Mouse (Mus musculus) neural tube, embryonic 13.5 days (tissue): Measurements from ENCODE around the gene Gmppa. TPM values are rescaled to one million over a fixed set of nuclear protein-coding genes. Genes with fewer than 3 reads are reported as not detected.

Experiments used
- ATAC-seq: fragments of 200-750 bp; cut with Nextera tagmentation; 2 replicates; pipeline ENCODE4 v1.8.0; 2017; ENCODE audit warnings: low read depth, mild to moderate bottlenecking, moderate TSS enrichment, moderate library complexity
- H3K27ac ChIP-seq: fragments of 300-500 bp; sonication (generic); replicated peaks from 2 replicates; pipeline ENCODE4 v1.5.1; 2015; ENCODE audit warnings: moderate library complexity, mild to moderate bottlenecking, inconsistent platforms
- H3K27me3 ChIP-seq: fragments of 300-500 bp; sonication (generic); 2 replicates; pipeline ENCODE4 v1.6.1; 2015; ENCODE audit warnings: mild to moderate bottlenecking, inconsistent platforms
- H3K36me3 ChIP-seq: fragments of 300-500 bp; sonication (generic); 2 replicates; pipeline ENCODE4 v1.6.1; 2015; ENCODE audit warnings: mild to moderate bottlenecking, inconsistent platforms
- H3K4me1 ChIP-seq: fragments of 300-500 bp; sonication (generic); replicated peaks from 2 replicates; pipeline ENCODE4 v1.6.1; 2015; ENCODE audit warnings: inconsistent platforms
- H3K4me2 ChIP-seq: fragments of 300-500 bp; sonication (generic); 2 replicates; pipeline ENCODE4 v1.6.1; 2015; ENCODE audit warnings: inconsistent platforms, mild to moderate bottlenecking, moderate library complexity
- H3K4me3 ChIP-seq: fragments of 300-500 bp; sonication (generic); 2 replicates; pipeline ENCODE4 v1.5.1; 2015; ENCODE audit warnings: mild to moderate bottlenecking, inconsistent platforms
- H3K9ac ChIP-seq: fragments of 300-500 bp; sonication (generic); 2 replicates; pipeline ENCODE4 v1.6.1; 2015; ENCODE audit warnings: moderate library complexity, mild to moderate bottlenecking, inconsistent platforms
- H3K9me3 ChIP-seq: fragments of 300-500 bp; sonication (generic); 2 replicates; pipeline ENCODE4 v1.6.1; 2016; ENCODE audit warnings: inconsistent platforms
- WGBS: fragments of 180-500 bp; shearing (Covaris S2); methylation state at CpG from one replicate; pipeline ENCODE4 v1.1.7; 2015; 5-methylcytosine and 5-hydroxymethylcytosine counted together
- polyA plus RNA-seq: library from polyadenylated mRNA; unstranded; fragments of >200 nt; fragmentation: Nextera tagmentation; extraction: Ambion mirVana; gene quantifications from 2 replicates; pipeline ENCODE4 v1.2.1, GENCODE M21; 2015

Gmppa gene
- polyA plus RNA-seq, 1 experiment from 2014 or later: 74.4 TPM

- Histone ChIP-seq H3K27ac (peak overlapping the region; percentile 92), H3K4me2 (peak overlapping the region; percentile 71), H3K9me3 (no peaks in the 10 kb centered on the region), H3K27me3 (peaks cover 36% of the 10 kb centered on the region), H3K9ac (peak overlapping the region; percentile 58), H3K36me3 (no peaks in the 10 kb centered on the region), H3K4me3 (0 out of 2 replicates have a peak overlapping the region, but pooled peaks have one; percentile 2), H3K4me1 (peaks cover 100% of the 10 kb centered on the region)
- no peak for ATAC-seq
- WGBS: 6% methylated on average over 10 of the region's 10 CpGs
These were observed 11.7 kb downstream of the Gmppa start for GRCm38 (mm10) chr1:75447265-75448051.

DNA sequence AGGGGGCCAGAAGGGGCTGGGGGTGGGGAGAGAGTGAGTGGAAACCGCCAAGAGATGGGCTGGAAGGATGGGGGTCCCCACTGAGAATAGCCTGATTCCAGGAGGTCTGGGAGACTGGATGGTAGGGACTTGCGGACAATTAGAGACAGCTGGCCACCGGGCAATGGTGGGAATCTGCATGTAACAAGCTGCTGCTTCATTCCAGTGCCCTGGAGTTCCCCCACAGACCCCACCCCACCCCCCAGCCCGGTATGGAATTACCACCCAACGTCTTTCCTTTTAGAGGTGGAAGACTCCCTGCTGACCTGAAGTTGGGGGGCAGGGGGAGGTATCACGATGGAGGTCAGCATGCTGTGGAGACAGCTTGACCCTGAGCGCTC, 12.3 kb downstream of the Gmppa start:
- H3K9ac ChIP-seq: peak overlapping the region; percentile 58
- peaks cover 100% of the 10 kb centered on the region for H3K4me1 ChIP-seq
- WGBS: 2% methylated on average over 7 of the region's 7 CpGs
- H3K9me3 ChIP-seq: no peaks in the 10 kb centered on the region
- peak overlapping the region; percentile 92 for H3K27ac ChIP-seq
- H3K4me3 ChIP-seq: peak overlapping the region; percentile 8; the same call in 1 of the 2 replicates
- no peak for ATAC-seq
- peak overlapping the region; percentile 71 for H3K4me2 ChIP-seq
- H3K27me3 ChIP-seq: peaks cover 38% of the 10 kb centered on the region
- no peaks in the 10 kb centered on the region for H3K36me3 ChIP-seq

DNA sequence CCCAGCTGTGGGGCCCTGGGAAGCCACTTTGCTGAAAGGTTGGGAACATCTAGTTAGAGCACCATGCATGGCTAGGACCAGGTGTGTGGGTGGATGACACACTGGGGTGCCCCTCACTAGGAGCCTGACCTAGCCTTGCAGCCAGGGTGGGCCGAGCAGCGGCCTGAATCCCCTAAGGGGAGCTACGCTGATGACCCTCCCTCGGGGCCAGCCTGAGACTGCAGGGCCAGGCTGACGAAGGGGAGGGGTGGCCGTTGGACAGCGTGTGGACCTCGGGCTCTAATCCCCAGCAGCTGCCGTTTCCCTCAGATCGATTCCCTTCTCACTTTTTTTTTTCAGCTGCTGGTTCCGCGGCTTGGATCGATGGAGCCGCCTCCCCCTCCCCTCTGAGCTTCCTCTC, 13.2 kb downstream of the Gmppa start:
- Histone ChIP-seq H3K4me2 (peak overlapping the region; percentile 71), H3K9me3 (no peaks in the 10 kb centered on the region), H3K4me3 (peak overlapping the region; percentile 44; the same call in 1 of the 2 replicates), H3K27ac (peak overlapping the region; percentile 64), H3K4me1 (peaks cover 99% of the 10 kb centered on the region), H3K27me3 (peaks cover 44% of the 10 kb centered on the region), H3K36me3 (no peaks in the 10 kb centered on the region), H3K9ac (peak overlapping the region; percentile 77)
- no peak for ATAC-seq
- 3% methylated on average over 14 of the region's 14 CpGs for WGBS

DNA sequence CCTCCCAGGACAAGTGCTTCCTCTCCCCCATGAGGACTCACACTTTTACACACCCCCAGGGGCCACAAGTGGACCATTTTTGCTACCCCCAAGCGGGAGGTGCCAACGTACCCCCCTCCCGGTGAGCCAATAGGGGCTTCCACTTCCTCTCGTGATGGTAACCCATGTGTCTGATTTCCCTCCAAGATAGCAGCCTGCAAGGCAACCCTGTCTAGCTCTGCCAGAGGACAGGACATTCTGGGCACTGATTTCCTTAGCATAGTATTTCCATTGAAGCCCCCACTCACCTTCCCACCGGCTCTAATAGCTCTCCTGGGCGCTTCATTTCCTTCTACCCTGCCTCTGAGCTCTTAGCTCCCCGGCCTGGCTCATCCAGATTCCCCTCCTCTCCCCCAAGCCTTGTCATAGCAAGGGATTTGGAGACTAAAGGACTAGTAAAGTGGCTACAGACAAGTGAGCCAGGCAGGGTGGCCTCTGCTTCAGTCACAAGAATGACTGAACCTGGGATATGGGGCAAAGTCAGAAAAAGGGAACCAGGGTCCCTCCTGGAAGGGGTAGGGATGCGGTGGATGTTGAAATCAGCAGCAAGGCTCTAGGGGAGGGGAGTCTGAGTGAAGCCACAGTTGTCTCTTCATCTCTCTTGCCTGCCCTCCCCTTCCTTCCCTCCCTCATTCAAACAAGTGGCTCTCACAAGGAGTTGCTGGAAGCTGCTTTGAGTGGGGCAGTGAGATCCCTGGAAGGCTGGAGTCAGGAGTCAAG, 13.8 kb downstream of the Gmppa start:
- WGBS: 2% methylated on average over 8 of the region's 8 CpGs
- no peak for ATAC-seq
- H3K27me3 ChIP-seq: peaks cover 48% of the 10 kb centered on the region
- peak overlapping the region; percentile 71 for H3K4me2 ChIP-seq
- H3K9ac ChIP-seq: peak overlapping the region; percentile 77
- no peaks in the 10 kb centered on the region for H3K9me3 ChIP-seq
- H3K4me1 ChIP-seq: peaks cover 98% of the 10 kb centered on the region
- peak overlapping the region; percentile 44 for H3K4me3 ChIP-seq
- H3K27ac ChIP-seq: peak overlapping the region; percentile 79
- H3K36me3 ChIP-seq: no peaks in the 10 kb centered on the region

- peak within 1 kb of the TSS; percentile 79 for H3K27ac ChIP-seq
- H3K9ac ChIP-seq: peak within 1 kb of the TSS; percentile 77
- no peak for ATAC-seq
- no peaks in the 10 kb centered on the region for H3K36me3 ChIP-seq
- H3K4me2 ChIP-seq: peak within 1 kb of the TSS; percentile 71
- H3K4me1 ChIP-seq: peaks cover 97% of the 10 kb centered on the region
- H3K27me3 ChIP-seq: peaks cover 48% of the 10 kb centered on the region
- WGBS: 2% methylated on average over 35 of the region's 35 CpGs
- H3K9me3 ChIP-seq: no peaks in the 10 kb centered on the region
- H3K4me3 ChIP-seq: peak within 1 kb of the TSS; percentile 44
These were observed 14.7 kb downstream of the Gmppa start, which contains the start of gene Asic4 for GRCm38 (mm10) chr1:75450314-75451005. Asic4 (plus strand) TSS chr1:75450436.

DNA sequence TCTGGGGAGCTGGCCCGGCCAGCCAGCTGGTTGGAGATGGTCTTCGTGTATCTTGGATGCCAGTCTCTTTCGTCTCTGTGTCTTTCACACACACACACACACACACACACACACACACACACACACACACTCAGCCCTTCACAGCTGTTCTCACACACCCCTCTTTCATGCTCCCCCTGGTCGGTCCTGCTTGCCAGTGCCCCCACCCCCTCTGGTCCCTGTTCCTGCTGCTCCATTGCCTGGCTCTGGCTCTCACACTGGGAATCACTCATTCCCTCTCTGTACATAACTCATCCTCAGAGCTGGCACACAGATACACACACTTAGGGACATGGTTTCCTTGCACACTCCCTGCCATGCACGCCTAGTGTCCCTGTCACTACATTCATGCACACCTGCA, 16.2 kb downstream of the Gmppa start:
- no peak for ATAC-seq
- Histone ChIP-seq H3K27ac (peak overlapping the region; percentile 79), H3K9me3 (no peaks in the 10 kb centered on the region), H3K4me3 (peak overlapping the region; percentile 44), H3K9ac (peak overlapping the region; percentile 77), H3K27me3 (peaks cover 52% of the 10 kb centered on the region), H3K4me2 (peak overlapping the region; percentile 71), H3K4me1 (peaks cover 97% of the 10 kb centered on the region), H3K36me3 (no peaks in the 10 kb centered on the region)
- 51% methylated on average over 3 of the region's 5 CpGs for WGBS

DNA sequence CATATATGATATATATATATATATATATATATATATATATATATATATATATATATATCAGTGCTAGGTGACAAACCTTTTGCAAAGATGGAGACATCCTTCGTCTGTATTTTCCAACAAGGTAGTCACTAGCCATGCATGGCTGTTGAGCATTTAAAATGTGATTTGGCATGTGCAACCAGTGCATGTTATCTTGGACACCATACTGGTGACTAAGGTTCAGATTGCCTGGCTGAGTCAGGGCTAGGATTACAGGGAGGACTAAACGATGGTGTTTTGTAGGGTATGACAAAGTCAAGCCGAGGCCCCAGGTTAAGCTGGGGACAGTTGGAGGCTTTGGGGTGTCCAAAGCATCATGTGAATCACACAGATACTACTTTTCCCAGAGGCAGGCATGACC, 19.7 kb downstream of the Gmppa start:
- Histone ChIP-seq H3K4me2 (peak overlapping the region; percentile 30), H3K9ac (peak overlapping the region; percentile 49), H3K4me3 (no peak overlapping the region), H3K9me3 (no peaks in the 10 kb centered on the region), H3K27ac (peak overlapping the region; percentile 84), H3K36me3 (no peaks in the 10 kb centered on the region), H3K27me3 (peaks cover 39% of the 10 kb centered on the region), H3K4me1 (peaks cover 90% of the 10 kb centered on the region)
- no peak for ATAC-seq
- 69% methylated on average over 3 of the region's 3 CpGs for WGBS

DNA sequence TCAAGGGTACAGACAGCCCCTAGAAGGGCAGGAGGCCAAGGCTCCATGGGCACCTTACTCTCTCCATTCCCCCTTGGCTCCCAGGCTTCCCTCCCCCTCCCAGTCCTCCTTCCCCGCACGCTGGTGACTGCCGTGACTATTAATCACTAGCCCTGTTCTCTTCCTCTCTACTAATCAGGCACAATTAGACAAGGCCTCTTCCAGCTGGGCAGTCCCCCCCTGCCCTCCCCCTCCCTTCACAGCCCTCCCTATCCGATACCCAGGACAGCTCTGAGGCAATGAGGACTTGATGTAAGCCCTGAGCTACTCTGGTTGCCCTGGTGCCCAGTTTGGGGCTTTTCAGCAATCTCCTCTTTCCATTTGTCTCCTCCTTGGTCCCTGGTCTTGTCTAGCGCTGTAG, 20.2 kb downstream of the Gmppa start:
- no peak overlapping the region for H3K4me3 ChIP-seq
- peak overlapping the region; percentile 84 for H3K27ac ChIP-seq
- H3K27me3 ChIP-seq: peaks cover 33% of the 10 kb centered on the region
- peak overlapping the region; percentile 30 for H3K4me2 ChIP-seq
- H3K9me3 ChIP-seq: no peaks in the 10 kb centered on the region
- H3K36me3 ChIP-seq: no peaks in the 10 kb centered on the region
- ATAC-seq: peak; percentile 60
- peaks cover 85% of the 10 kb centered on the region for H3K4me1 ChIP-seq
- whole genome bisulfite sequencing: 9% methylated on average over 5 of the region's 5 CpGs
- peak overlapping the region; percentile 49 for H3K9ac ChIP-seq

DNA sequence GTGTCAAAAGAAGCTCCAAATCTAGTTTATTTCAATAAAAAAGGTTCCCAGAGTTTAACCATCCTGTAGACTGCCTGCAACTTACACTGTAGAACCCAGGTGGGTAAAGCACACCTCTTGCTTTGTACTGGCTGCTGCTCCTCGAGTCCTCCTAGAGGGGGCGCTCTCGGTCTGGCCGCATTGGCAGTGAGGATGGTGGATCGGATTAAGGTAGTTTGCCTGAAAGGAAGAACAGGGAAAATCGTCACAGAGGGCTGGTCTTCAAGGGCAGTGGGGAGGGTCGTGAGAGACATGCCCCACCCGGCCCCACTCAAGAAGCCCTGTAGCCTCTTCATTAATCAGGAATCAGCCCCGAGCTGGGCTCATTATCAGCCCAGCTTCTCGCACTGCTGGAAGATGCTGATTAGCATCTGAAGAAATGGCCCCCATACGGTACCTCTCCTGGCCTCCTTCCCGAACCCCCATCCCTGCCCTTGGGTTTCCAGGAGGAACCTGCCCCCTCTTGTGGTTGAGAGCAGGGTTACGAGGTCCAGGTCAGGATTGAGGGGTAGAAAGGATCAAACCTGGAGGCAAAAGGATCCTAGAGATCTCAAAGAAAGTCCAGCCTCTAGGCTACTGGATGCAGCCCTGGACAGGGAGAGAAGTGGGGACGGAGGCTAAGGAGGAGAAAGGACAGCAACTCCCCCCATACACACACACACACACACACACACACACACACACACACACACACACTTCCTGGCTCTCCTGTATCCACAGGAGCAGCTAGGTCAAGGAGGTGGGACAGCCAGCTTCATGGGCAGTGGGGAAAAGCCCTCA, 21.2 kb downstream of the Gmppa start:
- Histone ChIP-seq H3K4me2 (peak overlapping the region; percentile 55), H3K9ac (peak overlapping the region; percentile 17; the same call in 1 of the 2 replicates), H3K27ac (peak overlapping the region; percentile 84), H3K4me1 (peaks cover 75% of the 10 kb centered on the region), H3K27me3 (peaks cover 23% of the 10 kb centered on the region), H3K4me3 (no peak overlapping the region), H3K9me3 (no peaks in the 10 kb centered on the region), H3K36me3 (no peaks in the 10 kb centered on the region)
- 6% methylated on average over 13 of the region's 14 CpGs for WGBS
- ATAC-seq: no peak

- Histone ChIP-seq H3K4me2 (peak overlapping the region; percentile 55), H3K4me3 (no peak overlapping the region), H3K27ac (peak overlapping the region; percentile 84), H3K36me3 (no peaks in the 10 kb centered on the region), H3K4me1 (peaks cover 68% of the 10 kb centered on the region), H3K9me3 (no peaks in the 10 kb centered on the region), H3K9ac (peak overlapping the region; percentile 17; the same call in 1 of the 2 replicates), H3K27me3 (peaks cover 16% of the 10 kb centered on the region)
- whole genome bisulfite sequencing: 3% methylated on average over 8 of the region's 10 CpGs
- ATAC-seq: peak; percentile 4; the same call in 1 of the 2 replicates
These were observed 21.9 kb downstream of the Gmppa start for GRCm38 (mm10) chr1:75457710-75458024.
